Mouse (Mus musculus) limb, embryonic 12.5 days (tissue): ENCODE data around the gene Lingo2. TPM values are rescaled to one million over a fixed set of nuclear protein-coding genes. Genes with fewer than 3 reads are reported as not detected.

Experiments
- ATAC-seq: fragments of 200-750 bp; cut with Nextera tagmentation; 2 replicates; pipeline ENCODE4 v1.8.0; 2017; ENCODE audit warnings: low read depth, moderate TSS enrichment; ENCODE audit not compliant: insufficient number of reproducible peaks, insufficient read depth, low FRiP score, low TSS enrichment
- H3K27ac ChIP-seq: fragments of 300-500 bp; sonication (generic); 2 replicates; pipeline ENCODE4 v1.5.1; 2016; ENCODE audit warnings: mild to moderate bottlenecking, moderate library complexity
- H3K27me3 ChIP-seq: fragments of 300-500 bp; sonication (generic); 2 replicates; pipeline ENCODE4 v1.6.1; 2016; ENCODE audit warnings: mild to moderate bottlenecking, moderate library complexity
- H3K36me3 ChIP-seq: fragments of 300-500 bp; sonication (generic); 2 replicates; pipeline ENCODE4 v1.6.1; 2016; ENCODE audit warnings: mild to moderate bottlenecking, moderate library complexity
- H3K4me1 ChIP-seq: fragments of 300-500 bp; sonication (generic); replicated peaks from 2 replicates; pipeline ENCODE4 v1.6.1; 2016
- H3K4me2 ChIP-seq: fragments of 300-500 bp; sonication (generic); 2 replicates; pipeline ENCODE4 v1.6.1; 2016; ENCODE audit warnings: mild to moderate bottlenecking, moderate library complexity
- H3K4me3 ChIP-seq: fragments of 300-500 bp; sonication (generic); replicated peaks from 2 replicates; pipeline ENCODE4 v1.5.1; 2016; ENCODE audit warnings: mild to moderate bottlenecking
- H3K9ac ChIP-seq: fragments of 300-500 bp; sonication (generic); replicated peaks from 2 replicates; pipeline ENCODE4 v1.6.1; 2016; ENCODE audit warnings: mild to moderate bottlenecking, moderate library complexity
- H3K9me3 ChIP-seq: fragments of 300-500 bp; sonication (generic); 2 replicates; pipeline ENCODE4 v1.6.1; 2016; ENCODE audit warnings: mild to moderate bottlenecking, moderate library complexity
- WGBS: fragments of 180-500 bp; shearing (Covaris S2); methylation state at CpG from one replicate; pipeline ENCODE4 v1.1.7; 2016; 5-methylcytosine and 5-hydroxymethylcytosine counted together
- polyA plus RNA-seq: library from polyadenylated mRNA; unstranded; fragments of >200 nt; fragmentation: Nextera tagmentation; extraction: Ambion mirVana; gene quantifications from 2 replicates; pipeline ENCODE4 v1.2.1, GENCODE M21; 2016

Gene Lingo2
- polyA plus RNA-seq, 1 experiment from 2014 or later = 1.4 TPM

DNA sequence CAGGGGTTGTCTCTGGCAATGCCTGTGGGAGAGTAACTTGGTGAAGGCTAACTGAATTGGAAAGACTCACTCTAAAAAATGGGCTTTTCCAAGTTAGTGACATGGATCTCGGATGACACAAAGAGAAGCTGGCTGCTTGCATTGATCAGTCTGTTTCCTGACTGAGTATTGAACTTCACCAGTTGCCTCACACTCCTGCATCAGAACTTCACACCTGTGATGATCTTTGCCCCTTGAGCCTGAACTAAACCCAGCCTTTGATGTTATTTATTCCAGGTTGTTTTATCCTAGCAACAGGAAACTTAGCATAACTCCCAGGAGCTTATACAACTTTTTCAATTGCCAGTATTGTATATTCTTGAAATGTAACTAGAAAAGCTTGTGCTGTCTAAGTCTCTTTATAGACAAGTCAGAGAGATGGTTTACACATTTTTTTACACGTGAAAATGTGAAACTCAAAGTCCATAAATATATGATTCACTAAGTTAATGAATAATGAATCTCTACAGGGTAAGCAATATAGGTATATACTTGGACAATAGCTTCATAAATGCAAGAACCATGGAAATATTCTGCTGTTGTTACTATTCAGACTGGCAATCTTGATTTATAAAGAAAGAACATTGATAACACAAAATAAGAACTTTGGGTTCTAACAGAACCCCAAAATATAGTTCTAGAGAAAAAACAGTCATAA lies 410.7 kb downstream of the Lingo2 start:
- no peak overlapping the region for H3K4me3 ChIP-seq
- H3K27ac ChIP-seq = no peak overlapping the region
- no peaks in the 10 kb centered on the region for H3K27me3 ChIP-seq
- no peaks in the 10 kb centered on the region for H3K36me3 ChIP-seq
- WGBS = 66% methylated on average over 2 of the region's 2 CpGs
- no peak overlapping the region for H3K9ac ChIP-seq
- ATAC-seq = no peak
- no peaks in the 10 kb centered on the region for H3K9me3 ChIP-seq
- no peak overlapping the region for H3K4me2 ChIP-seq
- H3K4me1 ChIP-seq = no peaks in the 10 kb centered on the region

DNA sequence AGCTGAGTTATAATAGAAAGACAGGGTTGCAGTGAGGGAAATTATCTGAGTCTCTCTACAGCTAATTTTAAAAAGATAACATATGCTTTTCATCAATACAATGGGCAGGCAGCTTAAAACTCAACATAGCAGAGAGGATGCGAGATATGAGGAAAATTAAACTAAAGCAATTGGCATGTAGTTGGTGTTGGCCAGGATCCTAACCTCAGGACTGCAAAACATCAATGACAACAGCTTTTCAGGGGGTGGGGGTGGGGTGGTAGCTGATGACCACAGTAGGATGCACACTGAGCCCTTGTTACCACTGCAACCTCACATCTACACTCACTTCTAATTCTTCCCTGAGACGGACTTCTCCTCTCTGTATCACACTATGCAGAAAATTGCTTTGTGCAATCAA lies 417.7 kb downstream of the Lingo2 start:
- H3K27me3 ChIP-seq = no peaks in the 10 kb centered on the region
- WGBS = 82% methylated on average over 2 of the region's 2 CpGs
- no peak overlapping the region for H3K9ac ChIP-seq
- no peak overlapping the region for H3K4me2 ChIP-seq
- no peaks in the 10 kb centered on the region for H3K36me3 ChIP-seq
- H3K27ac ChIP-seq = no peak overlapping the region
- ATAC-seq = no peak
- no peaks in the 10 kb centered on the region for H3K4me1 ChIP-seq
- no peaks in the 10 kb centered on the region for H3K9me3 ChIP-seq
- no peak overlapping the region for H3K4me3 ChIP-seq

GRCm38 (mm10) chr4:36490255-36490654 lies 461.3 kb downstream of the Lingo2 start:
- no peaks in the 10 kb centered on the region for H3K9me3 ChIP-seq
- no peak for ATAC-seq
- 82% methylated on average over 1 of the region's 1 CpGs for WGBS

GRCm38 (mm10) chr4:36435211-36435610 lies 516.3 kb downstream of the Lingo2 start:
- 88% methylated on average over 3 of the region's 3 CpGs for WGBS
- H3K4me2 ChIP-seq = no peak overlapping the region

More at GRCm38 (mm10) chr4:36490255-36490654, 461.3 kb downstream of the Lingo2 start:
- H3K4me1 ChIP-seq = no peaks in the 10 kb centered on the region
- no peak overlapping the region for H3K4me2 ChIP-seq
- no peak overlapping the region for H3K27ac ChIP-seq
- H3K9ac ChIP-seq = no peak overlapping the region
- no peaks in the 10 kb centered on the region for H3K36me3 ChIP-seq
- H3K4me3 ChIP-seq = no peak overlapping the region
- H3K27me3 ChIP-seq = no peaks in the 10 kb centered on the region

DNA sequence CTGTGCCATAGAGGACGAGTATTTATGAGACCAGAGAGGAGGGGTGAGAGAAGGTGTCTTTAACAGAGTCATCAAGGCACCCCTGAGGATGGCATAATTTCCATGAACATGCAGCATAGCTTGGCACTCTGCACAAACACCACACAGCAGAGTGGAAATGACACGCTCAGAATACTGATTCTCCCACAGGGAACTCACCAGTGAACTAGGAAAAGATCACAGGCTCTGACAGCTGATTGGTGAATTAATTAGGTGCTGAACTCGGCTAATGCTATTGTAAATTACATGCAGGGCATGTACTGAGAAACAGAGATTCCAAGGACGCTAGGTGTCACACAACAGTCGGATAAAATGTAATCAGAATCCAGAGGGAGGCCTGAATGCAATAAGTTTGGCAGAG lies 525.4 kb downstream of the Lingo2 start:
- H3K4me3 ChIP-seq = no peak overlapping the region
- no peaks in the 10 kb centered on the region for H3K9me3 ChIP-seq
- no peaks in the 10 kb centered on the region for H3K27me3 ChIP-seq
- ATAC-seq = no peak
- H3K36me3 ChIP-seq = no peaks in the 10 kb centered on the region
- no peak overlapping the region for H3K4me2 ChIP-seq
- H3K27ac ChIP-seq = no peak overlapping the region
- no peak overlapping the region for H3K9ac ChIP-seq
- WGBS = 59% methylated on average over 5 of the region's 5 CpGs
- H3K4me1 ChIP-seq = no peaks in the 10 kb centered on the region

More at GRCm38 (mm10) chr4:36435211-36435610, 516.3 kb downstream of the Lingo2 start:
- Histone ChIP-seq H3K36me3 (no peaks in the 10 kb centered on the region), H3K4me3 (no peak overlapping the region), H3K9me3 (no peaks in the 10 kb centered on the region), H3K4me1 (no peaks in the 10 kb centered on the region), H3K9ac (no peak overlapping the region), H3K27ac (no peak overlapping the region), H3K27me3 (no peaks in the 10 kb centered on the region)
- no peak for ATAC-seq

DNA sequence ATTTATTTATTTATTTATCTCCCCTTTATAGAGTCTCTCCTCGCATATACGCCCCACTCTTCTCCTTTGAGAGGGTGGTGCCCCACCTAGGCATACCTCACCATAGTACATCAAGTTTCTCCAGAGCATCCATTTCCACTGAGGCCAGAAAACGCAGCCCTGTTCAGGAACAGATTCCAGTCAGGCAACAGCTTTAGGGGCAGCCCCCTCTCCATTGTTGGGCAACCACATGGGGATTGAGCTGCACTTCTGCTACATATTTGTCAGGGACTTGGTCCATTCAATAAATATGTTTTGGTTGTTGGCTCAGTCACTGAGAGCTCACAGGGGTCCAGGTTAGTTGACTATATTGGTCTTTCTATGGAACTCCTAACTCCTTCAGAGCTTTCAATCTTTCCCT lies 544.2 kb downstream of the Lingo2 start:
- Histone ChIP-seq H3K4me3 (no peak overlapping the region), H3K9me3 (no peaks in the 10 kb centered on the region), H3K27ac (no peak overlapping the region), H3K4me1 (no peaks in the 10 kb centered on the region), H3K4me2 (no peak overlapping the region), H3K36me3 (no peaks in the 10 kb centered on the region), H3K9ac (no peak overlapping the region), H3K27me3 (no peaks in the 10 kb centered on the region)
- 91% methylated on average over 3 of the region's 3 CpGs for WGBS
- ATAC-seq = no peak

GRCm38 (mm10) chr4:36368925-36369324 lies 582.6 kb downstream of the Lingo2 start:
- no peak for ATAC-seq
- H3K9me3 ChIP-seq = no peaks in the 10 kb centered on the region
- WGBS = 85% methylated on average over 3 of the region's 3 CpGs
- H3K9ac ChIP-seq = no peak overlapping the region
- no peak overlapping the region for H3K4me3 ChIP-seq
- no peak overlapping the region for H3K27ac ChIP-seq
- H3K4me1 ChIP-seq = no peaks in the 10 kb centered on the region
- H3K4me2 ChIP-seq = no peak overlapping the region
- H3K27me3 ChIP-seq = no peaks in the 10 kb centered on the region
- no peaks in the 10 kb centered on the region for H3K36me3 ChIP-seq

- H3K4me1 ChIP-seq = no peaks in the 10 kb centered on the region
- H3K4me2 ChIP-seq = no peak overlapping the region
- H3K27me3 ChIP-seq = no peaks in the 10 kb centered on the region
- H3K9me3 ChIP-seq = no peaks in the 10 kb centered on the region
- no peak overlapping the region for H3K4me3 ChIP-seq
- ATAC-seq = no peak
- H3K36me3 ChIP-seq = no peaks in the 10 kb centered on the region
- WGBS = 80% methylated on average over 2 of the region's 2 CpGs
- no peak overlapping the region for H3K27ac ChIP-seq
- H3K9ac ChIP-seq = no peak overlapping the region
These were observed 597.1 kb downstream of the Lingo2 start for GRCm38 (mm10) chr4:36354401-36354800.

DNA sequence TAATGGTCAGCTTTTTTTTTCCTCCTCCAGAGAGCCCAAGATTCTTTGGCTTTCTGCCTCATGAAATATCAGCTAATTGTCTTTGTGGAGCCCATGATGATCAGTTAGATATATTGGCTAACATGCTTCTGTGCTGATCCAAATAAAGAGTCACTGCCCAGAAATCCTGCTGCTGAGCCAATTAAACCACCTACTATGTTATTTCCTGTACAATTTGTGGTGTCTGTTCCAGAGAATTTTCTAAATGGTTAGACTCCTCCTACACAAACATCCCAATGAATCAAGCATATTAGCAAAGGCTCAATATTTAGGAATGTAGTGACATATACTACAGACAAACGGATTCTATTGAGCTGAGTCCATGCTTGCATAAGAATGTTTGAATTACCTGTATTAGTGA lies 619.8 kb downstream of the Lingo2 start:
- Histone ChIP-seq H3K4me3 (no peak overlapping the region), H3K9ac (no peak overlapping the region), H3K9me3 (no peaks in the 10 kb centered on the region), H3K27me3 (no peaks in the 10 kb centered on the region), H3K4me1 (no peaks in the 10 kb centered on the region), H3K36me3 (no peaks in the 10 kb centered on the region), H3K27ac (no peak overlapping the region), H3K4me2 (no peak overlapping the region)
- no peak for ATAC-seq
- 82% methylated on average over 1 of the region's 1 CpGs for WGBS

DNA sequence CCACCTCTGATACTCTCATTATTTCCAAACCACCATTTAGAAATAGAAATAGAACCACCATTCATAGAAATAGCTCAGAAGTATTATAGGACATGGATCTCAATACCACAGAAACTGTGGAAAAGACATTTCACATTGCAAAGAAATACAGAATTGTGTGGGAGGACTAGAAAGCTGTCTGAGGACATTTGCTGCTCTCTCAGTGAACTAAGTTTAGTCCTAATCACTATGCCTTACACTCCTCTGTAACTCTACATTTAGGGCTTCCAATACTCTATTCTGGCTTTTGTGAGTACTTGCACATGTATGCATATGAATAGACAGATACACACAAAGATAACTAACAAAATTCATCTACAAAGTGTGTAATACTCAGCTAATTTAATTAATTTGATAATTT lies 625.9 kb downstream of the Lingo2 start:
- Histone ChIP-seq H3K9ac (no peak overlapping the region), H3K4me3 (no peak overlapping the region), H3K4me1 (no peaks in the 10 kb centered on the region), H3K27me3 (no peaks in the 10 kb centered on the region), H3K4me2 (no peak overlapping the region), H3K9me3 (no peaks in the 10 kb centered on the region), H3K36me3 (no peaks in the 10 kb centered on the region), H3K27ac (no peak overlapping the region)
- ATAC-seq = no peak

GRCm38 (mm10) chr4:36313067-36313466 lies 638.5 kb downstream of the Lingo2 start:
- Histone ChIP-seq H3K9ac (no peak overlapping the region), H3K4me2 (no peak overlapping the region), H3K36me3 (no peaks in the 10 kb centered on the region), H3K27ac (no peak overlapping the region), H3K4me1 (no peaks in the 10 kb centered on the region), H3K9me3 (no peaks in the 10 kb centered on the region), H3K4me3 (no peak overlapping the region), H3K27me3 (no peaks in the 10 kb centered on the region)
- no peak for ATAC-seq
- whole genome bisulfite sequencing = 76% methylated on average over 2 of the region's 2 CpGs

DNA sequence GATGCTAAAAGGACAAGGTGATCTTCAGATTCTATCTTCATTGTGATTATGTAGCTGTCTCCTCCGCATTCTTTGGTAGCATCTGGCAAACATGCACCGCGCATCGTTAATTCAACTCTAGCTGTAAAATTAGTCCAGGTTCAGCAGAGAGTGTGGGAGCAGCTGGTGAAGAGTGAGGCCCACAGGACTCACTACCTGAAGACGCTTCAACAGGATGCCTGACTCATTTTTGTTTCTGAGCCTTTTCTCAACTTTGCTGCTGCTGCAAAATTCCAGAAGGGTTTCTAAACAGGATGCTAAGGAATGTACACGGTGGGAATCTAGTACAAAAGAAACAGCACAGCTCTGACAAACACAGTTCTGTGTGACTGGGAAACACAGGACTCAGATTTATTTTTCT lies 640.1 kb downstream of the Lingo2 start:
- Histone ChIP-seq H3K9ac (no peak overlapping the region), H3K27ac (no peak overlapping the region), H3K36me3 (no peaks in the 10 kb centered on the region), H3K4me3 (no peak overlapping the region), H3K4me1 (no peaks in the 10 kb centered on the region), H3K9me3 (no peaks in the 10 kb centered on the region), H3K4me2 (no peak overlapping the region), H3K27me3 (no peaks in the 10 kb centered on the region)
- WGBS = 75% methylated on average over 6 of the region's 6 CpGs
- ATAC-seq = no peak
